Mouse (Mus musculus) megakaryocyte, embryonic 14.5 days (primary cell): Measurements from ENCODE around the gene Fkbp2. TPM values are rescaled to one million over a fixed set of nuclear protein-coding genes. Genes with fewer than 3 reads are reported as not detected.

Experiments used
- H3K27me3 ChIP-seq: replicated peaks from 2 replicates; pipeline ENCODE3; 2012; ENCODE audit warnings: inconsistent platforms
- H3K36me3 ChIP-seq: replicated peaks from 2 replicates; pipeline ENCODE3; 2012; ENCODE audit warnings: low read length, inconsistent platforms, mixed read lengths
- H3K4me1 ChIP-seq: 2 replicates; pipeline ENCODE4 v1.6.1; 2012; ENCODE audit warnings: inconsistent platforms
- H3K4me3 ChIP-seq: replicated peaks from 2 replicates; pipeline ENCODE3; 2012; ENCODE audit warnings: moderate library complexity, mild to moderate bottlenecking, inconsistent platforms
- H3K9me3 ChIP-seq: 2 replicates; pipeline ENCODE4 v1.6.1; 2012; ENCODE audit warnings: inconsistent platforms
- FLI1 ChIP-seq: IDR thresholded peaks from 2 replicates; pipeline ENCODE4 v1.6.1; 2012; ENCODE audit warnings: low read length, inconsistent platforms, mixed read lengths
- GATA1 ChIP-seq: IDR thresholded peaks from 3 replicates; pipeline ENCODE4 v1.6.1; 2012; ENCODE audit warnings: mixed read lengths, low read length, inconsistent platforms, borderline replicate concordance
- polyA plus RNA-seq: library from polyadenylated mRNA; stranded (reverse); fragments of >175 nt; gene quantifications from 2 replicates; pipeline ENCODE4 v1.2.3, GENCODE M21; 2012; ENCODE audit warnings: low replicate concordance; ENCODE audit not compliant: insufficient read depth

Fkbp2 gene
- polyA plus RNA-seq, 1 experiment = 460 TPM

- no peaks in the 10 kb centered on the region for H3K9me3 ChIP-seq
- no peaks in the 10 kb centered on the region for H3K27me3 ChIP-seq
- TF ChIP-seq GATA1 = no peak
- no peak for TF ChIP-seq FLI1
- H3K4me1 ChIP-seq = peaks cover 72% of the 10 kb centered on the region
- H3K36me3 ChIP-seq = peaks cover 19% of the 10 kb centered on the region
- no peak overlapping the region for H3K4me3 ChIP-seq
These were observed 10.4 kb upstream of the Fkbp2 start for GRCm38 (mm10) chr19:6990712-6991111.

GRCm38 (mm10) chr19:6989251-6989650, 8.9 kb upstream of the Fkbp2 start:
- Histone ChIP-seq H3K36me3 (peaks cover 32% of the 10 kb centered on the region), H3K27me3 (no peaks in the 10 kb centered on the region), H3K9me3 (no peaks in the 10 kb centered on the region), H3K4me1 (peaks cover 66% of the 10 kb centered on the region), H3K4me3 (no peak overlapping the region)
- TF ChIP-seq GATA1 (no peak), FLI1 (no peak)

GRCm38 (mm10) chr19:6987904-6988285, 7.6 kb upstream of the Fkbp2 start:
- Histone ChIP-seq H3K27me3 (no peaks in the 10 kb centered on the region), H3K4me1 (peaks cover 54% of the 10 kb centered on the region), H3K4me3 (peak overlapping the region; percentile 95), H3K9me3 (no peaks in the 10 kb centered on the region), H3K36me3 (peaks cover 37% of the 10 kb centered on the region)
- TF ChIP-seq GATA1 (no peak), FLI1 (no peak)

DNA sequence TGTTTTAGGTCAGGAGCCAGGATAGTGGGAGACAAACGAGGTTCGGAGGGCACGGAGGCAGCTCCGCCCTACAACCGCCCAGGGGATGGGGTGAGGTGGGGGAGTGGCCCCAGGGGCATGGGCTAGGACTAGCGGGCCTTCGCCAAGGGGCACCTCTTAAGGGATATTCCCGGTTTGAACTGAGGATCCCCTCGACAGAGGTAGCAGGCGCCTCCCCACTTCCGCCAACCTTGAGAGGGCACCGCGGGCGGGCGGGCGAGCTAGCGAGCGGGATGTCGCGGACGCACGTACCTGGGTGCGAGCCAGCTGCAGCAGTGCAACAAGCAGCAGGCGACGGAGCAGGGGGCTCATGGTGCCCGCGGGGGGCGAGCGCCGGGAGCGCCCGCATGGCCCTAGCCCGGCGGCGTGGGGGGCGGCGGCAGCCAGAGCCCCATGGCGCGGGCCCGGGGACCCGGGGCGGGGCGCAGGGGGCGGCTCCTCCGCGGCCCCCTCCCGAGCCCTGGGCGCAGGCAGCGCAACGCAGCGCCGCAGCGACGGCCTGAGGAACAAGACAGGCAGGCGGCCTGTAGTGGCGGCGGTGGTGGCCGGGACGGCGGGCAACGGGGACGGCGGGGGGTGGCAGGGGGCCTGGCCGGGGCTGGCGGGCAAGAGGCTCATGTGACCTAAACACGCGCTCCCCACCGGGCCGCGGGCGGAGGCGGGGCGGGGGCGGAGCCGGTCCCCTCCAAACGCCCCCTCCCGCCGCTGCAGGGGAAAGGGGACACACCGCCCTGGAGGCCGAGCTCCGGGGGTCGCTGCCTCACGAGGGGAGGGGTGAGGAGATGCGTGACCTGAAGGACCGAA, 7.0 kb upstream of the Fkbp2 start, which contains the start of gene Vegfb:
Gene Vegfb, minus strand, starts transcription at position 591 of the 843 bp plus-strand sequence.
- Histone ChIP-seq H3K4me1 (peaks cover 56% of the 10 kb centered on the region), H3K4me3 (peak within 1 kb of the TSS; percentile 95), H3K27me3 (no peaks in the 10 kb centered on the region), H3K9me3 (no peaks in the 10 kb centered on the region), H3K36me3 (peaks cover 42% of the 10 kb centered on the region)
- TF ChIP-seq FLI1 = no peak
- no peak for TF ChIP-seq GATA1

- Histone ChIP-seq H3K9me3 (no peaks in the 10 kb centered on the region), H3K4me1 (peaks cover 59% of the 10 kb centered on the region), H3K27me3 (no peaks in the 10 kb centered on the region), H3K36me3 (peaks cover 45% of the 10 kb centered on the region), H3K4me3 (peak overlapping the region; percentile 95)
- TF ChIP-seq GATA1 = no peak
- TF ChIP-seq FLI1 = no peak
These were observed 5.8 kb upstream of the Fkbp2 start for GRCm38 (mm10) chr19:6985951-6986708.

GRCm38 (mm10) chr19:6985300-6985699, 5.0 kb upstream of the Fkbp2 start:
- no peaks in the 10 kb centered on the region for H3K9me3 ChIP-seq
- peaks cover 60% of the 10 kb centered on the region for H3K4me1 ChIP-seq
- TF ChIP-seq GATA1 = no peak
- TF ChIP-seq FLI1 = no peak
- H3K36me3 ChIP-seq = peaks cover 45% of the 10 kb centered on the region
- no peak overlapping the region for H3K4me3 ChIP-seq
- H3K27me3 ChIP-seq = no peaks in the 10 kb centered on the region

GRCm38 (mm10) chr19:6983621-6984020, 3.3 kb upstream of the Fkbp2 start:
- H3K27me3 ChIP-seq = no peaks in the 10 kb centered on the region
- H3K9me3 ChIP-seq = no peaks in the 10 kb centered on the region
- H3K36me3 ChIP-seq = peaks cover 38% of the 10 kb centered on the region
- peaks cover 63% of the 10 kb centered on the region for H3K4me1 ChIP-seq
- TF ChIP-seq GATA1 (no peak), FLI1 (no peak)
- no peak overlapping the region for H3K4me3 ChIP-seq

DNA sequence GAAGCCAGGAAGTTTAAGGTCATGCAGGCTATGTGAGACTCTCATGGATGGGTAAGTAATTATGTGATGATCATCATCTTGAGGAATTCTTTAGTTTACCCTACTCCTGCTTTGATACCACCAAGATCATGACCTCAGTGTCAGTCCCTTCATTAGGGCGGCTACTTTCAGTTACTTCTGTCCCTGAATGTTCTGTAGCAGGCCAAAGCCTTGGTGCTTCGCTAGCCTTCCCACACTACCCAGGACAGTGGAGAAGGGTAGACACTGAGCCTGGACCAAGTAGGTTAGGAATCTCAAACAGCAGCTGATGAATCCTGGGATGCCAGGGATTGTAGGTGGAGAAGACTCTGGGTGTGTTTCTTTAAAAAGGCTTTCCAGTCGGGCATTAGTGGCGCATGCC, 1.2 kb upstream of the Fkbp2 start:
- TF ChIP-seq FLI1 (no peak), GATA1 (no peak)
- Histone ChIP-seq H3K4me3 (peak overlapping the region; percentile 99), H3K4me1 (peaks cover 67% of the 10 kb centered on the region), H3K27me3 (no peaks in the 10 kb centered on the region), H3K36me3 (peaks cover 57% of the 10 kb centered on the region), H3K9me3 (no peaks in the 10 kb centered on the region)

- H3K4me1 ChIP-seq = peaks cover 61% of the 10 kb centered on the region
- H3K36me3 ChIP-seq = peaks cover 43% of the 10 kb centered on the region
- no peaks in the 10 kb centered on the region for H3K9me3 ChIP-seq
- peak overlapping the region; percentile 99 for H3K4me3 ChIP-seq
- TF ChIP-seq GATA1 = no peak
- no peaks in the 10 kb centered on the region for H3K27me3 ChIP-seq
These were observed 568 bp downstream of the Fkbp2 start for GRCm38 (mm10) chr19:6979486-6980380.

DNA sequence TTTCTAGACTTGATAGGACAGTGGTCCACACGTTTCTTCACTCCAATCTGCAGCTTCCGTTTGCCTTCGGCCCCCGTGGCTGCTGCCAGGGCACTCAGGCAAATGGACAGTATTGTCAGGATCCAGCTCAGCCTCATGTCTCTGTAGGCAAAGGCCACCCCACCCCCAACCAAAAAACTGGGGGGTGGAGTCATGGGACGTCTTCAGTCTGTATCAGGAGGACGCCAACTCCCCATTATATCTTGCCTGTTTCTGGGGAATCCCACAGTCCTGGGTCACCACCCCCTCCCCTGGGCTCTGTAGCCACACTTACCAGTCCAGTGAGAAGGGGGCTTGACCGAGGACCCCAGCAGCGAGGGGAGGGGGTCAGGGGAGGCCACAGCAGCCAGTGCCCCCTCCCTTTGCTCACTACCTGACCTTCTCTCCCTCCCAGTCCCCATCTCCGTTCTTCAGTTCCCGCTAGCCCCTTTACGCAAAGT, 1.3 kb downstream of the Fkbp2 start:
- Histone ChIP-seq H3K4me3 (peak overlapping the region; percentile 99), H3K27me3 (no peaks in the 10 kb centered on the region), H3K9me3 (no peaks in the 10 kb centered on the region), H3K4me1 (peaks cover 66% of the 10 kb centered on the region), H3K36me3 (peaks cover 38% of the 10 kb centered on the region)
- TF ChIP-seq GATA1 (no peak), FLI1 (no peak)
